Mouse (Mus musculus): ENCODE measurements at regions not wholly inside any gene's neighbourhood (a gene's known extent, or its start where the extent isn't known, plus 50 kb on each side); places are given as distances from the start of the nearest gene placed in this dataset.

DNA sequence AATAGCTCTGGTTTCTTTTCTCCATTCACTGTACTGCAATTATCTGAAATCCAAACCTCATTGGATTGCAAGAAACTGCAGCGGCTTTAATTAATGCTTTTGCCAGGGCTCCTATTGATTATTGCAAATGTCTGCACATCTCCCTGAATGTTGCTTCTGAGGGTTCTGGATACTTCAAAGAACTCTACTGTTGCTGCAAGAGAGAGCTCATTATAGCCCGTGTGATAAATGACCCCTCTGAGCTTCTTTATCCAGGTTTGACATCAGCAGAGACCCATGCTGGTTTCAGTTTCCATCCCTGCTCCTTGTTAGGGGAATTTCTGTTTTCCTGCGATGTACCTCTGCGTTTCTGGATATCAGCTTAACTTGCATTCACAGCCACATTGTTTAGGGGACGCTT is 78.4 kb upstream of the Nav3 start:
- H3K9ac ChIP-seq (ENCODE audit: low read length): no peak overlapping the region
- DNase-seq (ENCODE audit: low spot score, missing footprints): no peak
- H3K4me3 ChIP-seq (ENCODE audit: low read depth, low read length): no peak overlapping the region
- H3K4me1 ChIP-seq (ENCODE audit: control insufficient read depth, insufficient read depth, low read length): no peaks in the 10 kb centered on the region
- no peaks in the 10 kb centered on the region for H3K27me3 ChIP-seq (ENCODE audit: control insufficient read depth, insufficient read depth, low read length)
- no peaks in the 10 kb centered on the region for H3K9me3 ChIP-seq (ENCODE audit: control insufficient read depth, low read length)
- H3K27ac ChIP-seq (ENCODE audit: low read depth, low read length): no peak overlapping the region
- ATAC-seq (ENCODE audit: low FRiP score): no peak
- 52% methylated on average over 5 of the region's 5 CpGs for WGBS
- H3K36me3 ChIP-seq (ENCODE audit: control insufficient read depth, insufficient read depth, low read length): no peaks in the 10 kb centered on the region
- H3K4me2 ChIP-seq: no peak overlapping the region

DNA sequence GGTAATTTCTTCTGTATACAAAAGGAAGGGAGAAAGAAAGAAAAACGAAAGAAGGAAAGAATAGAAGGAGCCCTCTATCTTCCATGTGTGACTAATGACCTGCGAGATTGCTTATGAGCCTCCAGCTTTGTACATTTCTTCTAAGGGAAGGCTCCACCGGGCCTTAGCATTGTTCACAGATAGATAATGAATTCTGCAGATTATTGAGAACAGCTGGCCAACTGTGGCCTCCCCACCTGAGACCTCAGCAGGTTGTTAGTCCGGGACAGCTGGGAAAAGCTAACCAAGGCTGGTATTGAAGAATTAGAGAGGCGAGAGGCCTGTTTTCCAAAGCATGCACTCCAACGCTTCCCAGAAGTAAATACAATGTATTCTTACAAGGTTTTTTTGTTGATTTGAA is 86.7 kb upstream of the Nav3 start:
- ATAC-seq (ENCODE audit: low FRiP score): peak; percentile 81
- no peaks in the 10 kb centered on the region for H3K9me3 ChIP-seq (ENCODE audit: control insufficient read depth, low read length)
- no peak overlapping the region for H3K4me3 ChIP-seq (ENCODE audit: low read depth, low read length)
- 21% methylated on average over 6 of the region's 6 CpGs for WGBS
- H3K4me1 ChIP-seq (ENCODE audit: control insufficient read depth, insufficient read depth, low read length): no peaks in the 10 kb centered on the region
- H3K27me3 ChIP-seq (ENCODE audit: control insufficient read depth, insufficient read depth, low read length): no peaks in the 10 kb centered on the region
- H3K9ac ChIP-seq (ENCODE audit: low read length): no peak overlapping the region
- no peaks in the 10 kb centered on the region for H3K36me3 ChIP-seq (ENCODE audit: control insufficient read depth, insufficient read depth, low read length)
- DNase-seq (ENCODE audit: low spot score, missing footprints): no peak
- no peak overlapping the region for H3K4me2 ChIP-seq
- H3K27ac ChIP-seq (ENCODE audit: low read depth, low read length): no peak overlapping the region

DNA sequence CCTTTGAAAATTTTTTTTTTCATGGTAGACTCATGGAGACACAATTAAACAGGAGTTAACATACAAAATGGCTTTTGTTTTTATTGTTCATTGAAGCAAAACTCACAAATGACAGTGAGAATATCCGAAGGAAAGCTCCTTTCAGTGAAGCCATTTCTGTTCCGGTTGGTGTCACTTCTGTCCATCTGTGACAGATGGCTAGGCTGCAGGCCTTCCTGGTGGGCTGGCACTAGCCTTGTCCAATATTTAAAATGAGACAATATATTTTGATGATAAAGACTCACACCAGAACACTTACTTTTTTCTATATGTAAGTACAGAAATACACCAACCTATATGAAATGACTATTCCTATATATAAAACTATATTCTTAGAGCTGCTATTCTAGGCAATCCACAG is 92.4 kb upstream of the Nav3 start:
- Histone ChIP-seq H3K4me3 (ENCODE audit: low read depth, low read length) (no peak overlapping the region), H3K36me3 (ENCODE audit: control insufficient read depth, insufficient read depth, low read length) (no peaks in the 10 kb centered on the region), H3K4me2 (no peak overlapping the region), H3K9ac (ENCODE audit: low read length) (no peak overlapping the region), H3K4me1 (ENCODE audit: control insufficient read depth, insufficient read depth, low read length) (no peaks in the 10 kb centered on the region), H3K27ac (ENCODE audit: low read depth, low read length) (no peak overlapping the region), H3K27me3 (ENCODE audit: control insufficient read depth, insufficient read depth, low read length) (no peaks in the 10 kb centered on the region), H3K9me3 (ENCODE audit: control insufficient read depth, low read length) (no peaks in the 10 kb centered on the region)
- WGBS: 74% methylated on average over 2 of the region's 2 CpGs
- ATAC-seq (ENCODE audit: low FRiP score) (no peak), DNase-seq (ENCODE audit: low spot score, missing footprints) (no peak)

DNA sequence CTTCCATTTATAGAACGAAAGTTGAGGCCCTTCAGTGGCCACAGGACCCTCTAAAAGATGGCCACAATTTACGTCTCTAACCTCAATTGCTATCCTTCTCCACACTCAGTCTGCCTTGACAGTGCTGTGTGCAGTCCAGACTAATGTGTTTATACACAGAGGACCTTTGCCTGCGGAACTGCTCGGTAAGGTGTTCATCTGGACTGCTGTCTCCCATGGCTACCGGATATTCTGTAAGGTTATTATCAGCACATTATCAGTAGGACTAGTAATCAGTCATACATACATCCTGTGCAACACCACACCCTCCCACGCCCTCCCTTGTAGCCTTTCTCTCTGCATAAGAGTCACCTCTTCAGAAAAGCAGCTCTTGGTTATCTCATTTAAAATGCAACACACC is 98.0 kb upstream of the Nav3 start:
- Histone ChIP-seq H3K9me3 (ENCODE audit: control insufficient read depth, low read length) (no peaks in the 10 kb centered on the region), H3K27me3 (ENCODE audit: control insufficient read depth, insufficient read depth, low read length) (no peaks in the 10 kb centered on the region), H3K4me2 (no peak overlapping the region), H3K4me3 (ENCODE audit: low read depth, low read length) (no peak overlapping the region), H3K9ac (ENCODE audit: low read length) (no peak overlapping the region), H3K36me3 (ENCODE audit: control insufficient read depth, insufficient read depth, low read length) (no peaks in the 10 kb centered on the region), H3K4me1 (ENCODE audit: control insufficient read depth, insufficient read depth, low read length) (no peaks in the 10 kb centered on the region), H3K27ac (ENCODE audit: low read depth, low read length) (no peak overlapping the region)
- 88% methylated on average over 6 of the region's 6 CpGs for WGBS
- DNase-seq (ENCODE audit: low spot score, missing footprints) (no peak), ATAC-seq (ENCODE audit: low FRiP score) (no peak)

DNA sequence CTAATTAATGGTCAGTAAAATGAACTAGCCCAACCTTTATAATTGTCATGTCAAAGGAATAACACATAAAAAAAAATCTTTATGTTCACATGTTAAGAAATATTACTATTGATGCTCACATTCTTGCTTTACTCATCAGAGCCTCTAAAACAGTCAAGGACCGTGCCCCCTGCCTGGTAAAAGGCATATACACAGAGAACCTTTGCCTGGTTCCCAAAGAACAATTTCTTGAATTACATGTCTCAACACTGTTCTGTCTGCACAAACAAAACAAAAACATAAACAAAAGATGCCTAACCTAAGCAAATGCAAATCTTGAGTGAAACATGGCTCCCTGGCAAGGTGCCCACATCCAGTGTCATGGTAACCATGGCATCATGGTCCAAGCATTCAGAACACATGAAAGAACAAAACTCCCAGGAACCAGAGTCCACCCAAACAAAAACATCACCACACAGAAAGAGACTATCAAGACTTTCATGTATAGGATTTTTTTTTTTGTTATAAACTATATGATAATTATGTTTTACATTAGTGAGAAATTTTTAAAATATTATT is 100.4 kb upstream of the Nav3 start:
- H3K27ac ChIP-seq (ENCODE audit: low read depth, low read length): no peak overlapping the region
- no peak for DNase-seq (ENCODE audit: low spot score, missing footprints)
- no peak overlapping the region for H3K9ac ChIP-seq (ENCODE audit: low read length)
- H3K4me3 ChIP-seq (ENCODE audit: low read depth, low read length): no peak overlapping the region
- WGBS: 100% methylated on average over 1 of the region's 1 CpGs
- H3K4me1 ChIP-seq (ENCODE audit: control insufficient read depth, insufficient read depth, low read length): no peaks in the 10 kb centered on the region
- H3K27me3 ChIP-seq (ENCODE audit: control insufficient read depth, insufficient read depth, low read length): no peaks in the 10 kb centered on the region
- H3K9me3 ChIP-seq (ENCODE audit: control insufficient read depth, low read length): no peaks in the 10 kb centered on the region
- ATAC-seq (ENCODE audit: low FRiP score): no peak
- H3K36me3 ChIP-seq (ENCODE audit: control insufficient read depth, insufficient read depth, low read length): no peaks in the 10 kb centered on the region
- H3K4me2 ChIP-seq: no peak overlapping the region

DNA sequence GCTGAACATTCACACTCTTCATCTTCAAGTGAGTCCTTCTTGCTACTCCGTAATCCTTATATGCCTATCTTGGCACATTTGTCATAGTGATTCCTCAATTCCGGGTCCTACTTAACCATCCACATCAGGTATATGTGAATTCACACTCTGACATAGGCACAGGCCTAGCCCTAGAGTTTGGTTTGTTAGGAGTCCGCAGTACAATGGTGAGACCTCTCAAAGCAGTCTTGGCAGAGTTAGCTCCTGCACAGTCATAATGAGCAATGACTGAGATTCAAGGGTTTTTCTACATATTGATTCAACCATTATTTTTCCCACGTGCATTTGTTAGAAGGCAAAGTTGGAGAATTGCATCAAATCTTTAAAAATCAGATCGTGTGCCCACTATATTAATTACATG is 107.1 kb upstream of the Nav3 start:
- ATAC-seq (ENCODE audit: low FRiP score) (no peak), DNase-seq (ENCODE audit: low spot score, missing footprints) (peak; percentile 66)
- H3K27ac ChIP-seq (ENCODE audit: low read depth, low read length): no peak overlapping the region
- H3K9me3 ChIP-seq (ENCODE audit: control insufficient read depth, low read length): no peaks in the 10 kb centered on the region
- no peaks in the 10 kb centered on the region for H3K36me3 ChIP-seq (ENCODE audit: control insufficient read depth, insufficient read depth, low read length)
- no peak overlapping the region for H3K9ac ChIP-seq (ENCODE audit: low read length)
- no peaks in the 10 kb centered on the region for H3K27me3 ChIP-seq (ENCODE audit: control insufficient read depth, insufficient read depth, low read length)
- 94% methylated on average over 5 of the region's 5 CpGs for WGBS
- H3K4me3 ChIP-seq (ENCODE audit: low read depth, low read length): no peak overlapping the region
- no peak overlapping the region for H3K4me2 ChIP-seq
- no peaks in the 10 kb centered on the region for H3K4me1 ChIP-seq (ENCODE audit: control insufficient read depth, insufficient read depth, low read length)

DNA sequence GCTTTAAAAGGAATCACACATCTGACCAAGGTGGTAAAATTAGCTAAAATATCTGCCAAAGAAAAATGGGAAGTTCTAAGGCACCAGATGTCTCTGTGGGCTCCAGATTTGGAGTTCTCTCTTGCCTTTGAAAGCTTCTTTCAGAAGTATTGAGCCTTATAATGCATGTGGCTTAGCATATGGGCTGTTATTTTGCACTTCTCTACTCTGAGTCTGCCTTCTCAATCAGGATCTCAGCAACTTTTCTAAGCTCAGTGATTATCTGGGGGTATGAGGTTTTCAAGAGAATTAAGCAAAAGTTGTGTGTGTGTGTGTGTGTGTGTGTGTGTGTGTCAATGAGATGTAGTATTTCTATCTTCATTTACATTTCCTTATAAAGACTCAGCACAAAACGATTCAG is 107.6 kb upstream of the Nav3 start:
- Histone ChIP-seq H3K27ac (ENCODE audit: low read depth, low read length) (no peak overlapping the region), H3K27me3 (ENCODE audit: control insufficient read depth, insufficient read depth, low read length) (no peaks in the 10 kb centered on the region), H3K9ac (ENCODE audit: low read length) (no peak overlapping the region), H3K36me3 (ENCODE audit: control insufficient read depth, insufficient read depth, low read length) (no peaks in the 10 kb centered on the region), H3K4me2 (no peak overlapping the region), H3K4me3 (ENCODE audit: low read depth, low read length) (no peak overlapping the region), H3K9me3 (ENCODE audit: control insufficient read depth, low read length) (no peaks in the 10 kb centered on the region), H3K4me1 (ENCODE audit: control insufficient read depth, insufficient read depth, low read length) (no peaks in the 10 kb centered on the region)
- 74% methylated on average over 1 of the region's 1 CpGs for WGBS
- no peak for ATAC-seq (ENCODE audit: low FRiP score)
- no peak for DNase-seq (ENCODE audit: low spot score, missing footprints)

DNA sequence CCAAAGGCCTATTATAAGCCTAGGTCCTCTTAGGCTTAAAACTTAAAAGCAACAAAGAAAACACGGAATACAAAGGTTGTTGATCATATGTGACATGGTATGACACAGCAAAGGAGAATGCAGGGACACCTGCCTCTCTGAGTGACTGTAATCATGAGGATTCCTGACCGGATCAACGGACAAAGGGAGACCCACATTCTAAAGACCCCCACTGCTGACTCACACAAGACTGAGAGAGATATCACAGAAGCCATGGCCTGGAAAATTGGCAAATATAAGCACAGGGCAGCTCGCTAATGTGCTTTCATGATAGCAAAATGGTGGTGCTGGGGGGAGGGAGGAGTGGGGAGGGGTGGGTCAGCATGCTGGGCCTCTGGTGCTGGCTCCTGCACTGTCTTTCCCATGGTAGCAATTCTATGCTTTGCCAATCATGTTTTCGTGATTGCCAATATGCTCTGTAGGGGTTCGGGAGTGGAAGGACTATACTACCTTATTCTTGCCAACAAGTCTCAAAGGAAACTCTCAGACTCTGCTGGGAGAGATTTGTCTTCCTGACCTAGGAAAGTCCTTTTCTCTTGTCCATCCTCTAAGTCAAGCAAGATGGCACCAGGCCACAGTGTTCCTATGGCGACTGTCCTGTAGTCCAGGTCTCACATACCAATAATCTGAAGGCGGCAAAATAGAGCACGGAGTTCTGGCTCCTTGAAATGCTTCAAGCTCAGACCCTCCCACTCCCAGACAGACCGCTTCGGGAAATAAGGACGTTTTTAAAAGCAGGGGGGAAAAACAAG is 110.5 kb upstream of the Nav3 start:
- WGBS: 67% methylated on average over 12 of the region's 12 CpGs
- Histone ChIP-seq H3K9me3 (ENCODE audit: control insufficient read depth, low read length) (no peaks in the 10 kb centered on the region), H3K4me2 (no peak overlapping the region), H3K27me3 (ENCODE audit: control insufficient read depth, insufficient read depth, low read length) (no peaks in the 10 kb centered on the region), H3K36me3 (ENCODE audit: control insufficient read depth, insufficient read depth, low read length) (no peaks in the 10 kb centered on the region), H3K4me1 (ENCODE audit: control insufficient read depth, insufficient read depth, low read length) (no peaks in the 10 kb centered on the region), H3K27ac (ENCODE audit: low read depth, low read length) (no peak overlapping the region), H3K9ac (ENCODE audit: low read length) (no peak overlapping the region), H3K4me3 (ENCODE audit: low read depth, low read length) (no peak overlapping the region)
- ATAC-seq (ENCODE audit: low FRiP score) (peak; percentile 69), DNase-seq (ENCODE audit: low spot score, missing footprints) (no peak)

DNA sequence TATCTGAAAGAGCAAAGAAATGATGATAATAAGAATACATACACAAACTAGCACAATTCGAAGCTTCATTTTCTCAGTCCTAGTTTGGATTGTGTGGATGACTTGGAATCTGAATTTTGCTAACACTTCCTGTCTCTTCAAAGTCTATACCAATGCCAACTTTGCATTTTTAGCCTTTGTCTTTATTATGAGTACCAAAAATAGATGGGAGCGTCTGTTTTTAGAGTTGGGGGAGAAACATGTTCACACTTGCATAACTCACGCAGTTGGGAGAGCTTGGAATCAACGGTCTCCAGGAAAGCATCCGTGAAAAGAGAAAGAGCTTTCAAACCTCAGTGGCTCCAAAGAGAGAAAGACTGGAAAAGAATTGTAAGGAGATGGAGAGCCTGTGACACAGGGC is 114.5 kb upstream of the Nav3 start:
- WGBS: 85% methylated on average over 5 of the region's 5 CpGs
- DNase-seq (ENCODE audit: low spot score, missing footprints): no peak
- no peaks in the 10 kb centered on the region for H3K36me3 ChIP-seq (ENCODE audit: control insufficient read depth, insufficient read depth, low read length)
- no peak overlapping the region for H3K4me3 ChIP-seq (ENCODE audit: low read depth, low read length)
- no peak overlapping the region for H3K4me2 ChIP-seq
- H3K27me3 ChIP-seq (ENCODE audit: control insufficient read depth, insufficient read depth, low read length): no peaks in the 10 kb centered on the region
- no peak for ATAC-seq (ENCODE audit: low FRiP score)
- no peaks in the 10 kb centered on the region for H3K4me1 ChIP-seq (ENCODE audit: control insufficient read depth, insufficient read depth, low read length)
- no peaks in the 10 kb centered on the region for H3K9me3 ChIP-seq (ENCODE audit: control insufficient read depth, low read length)
- no peak overlapping the region for H3K9ac ChIP-seq (ENCODE audit: low read length)
- H3K27ac ChIP-seq (ENCODE audit: low read depth, low read length): no peak overlapping the region

Measured in midbrain, embryonic 11.5 days (tissue).